Mouse (Mus musculus) kidney, postnatal 14 days (tissue): ENCODE measurements around the gene Pou3f3.

Source experiments
- DNase-seq: peaks from one replicate; pipeline ENCODE4 v3.0.0; 2022; ENCODE audit warnings: mixed read lengths

Pou3f3 gene

DNA sequence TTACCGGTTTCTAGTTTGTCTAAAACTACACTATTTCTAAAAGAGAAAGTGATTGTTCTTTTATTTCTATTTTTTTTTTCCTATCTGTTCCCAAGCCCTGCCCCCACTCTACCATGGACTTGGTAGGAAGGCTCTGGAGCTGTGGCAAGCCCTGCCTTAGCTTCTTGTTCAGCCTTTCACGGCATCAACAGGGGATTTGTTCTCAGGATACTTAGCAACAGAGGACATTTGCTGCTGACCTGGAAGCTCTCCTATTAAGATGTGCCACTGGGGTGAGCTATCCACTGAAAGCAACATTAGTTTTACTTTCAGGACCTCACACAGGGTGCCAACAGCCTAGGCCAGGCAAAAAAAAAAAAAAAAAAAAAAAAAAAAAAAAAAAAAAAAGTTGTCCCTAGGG, 15.4 kb downstream of the Pou3f3 start:
- no peak for DNase-seq

DNA sequence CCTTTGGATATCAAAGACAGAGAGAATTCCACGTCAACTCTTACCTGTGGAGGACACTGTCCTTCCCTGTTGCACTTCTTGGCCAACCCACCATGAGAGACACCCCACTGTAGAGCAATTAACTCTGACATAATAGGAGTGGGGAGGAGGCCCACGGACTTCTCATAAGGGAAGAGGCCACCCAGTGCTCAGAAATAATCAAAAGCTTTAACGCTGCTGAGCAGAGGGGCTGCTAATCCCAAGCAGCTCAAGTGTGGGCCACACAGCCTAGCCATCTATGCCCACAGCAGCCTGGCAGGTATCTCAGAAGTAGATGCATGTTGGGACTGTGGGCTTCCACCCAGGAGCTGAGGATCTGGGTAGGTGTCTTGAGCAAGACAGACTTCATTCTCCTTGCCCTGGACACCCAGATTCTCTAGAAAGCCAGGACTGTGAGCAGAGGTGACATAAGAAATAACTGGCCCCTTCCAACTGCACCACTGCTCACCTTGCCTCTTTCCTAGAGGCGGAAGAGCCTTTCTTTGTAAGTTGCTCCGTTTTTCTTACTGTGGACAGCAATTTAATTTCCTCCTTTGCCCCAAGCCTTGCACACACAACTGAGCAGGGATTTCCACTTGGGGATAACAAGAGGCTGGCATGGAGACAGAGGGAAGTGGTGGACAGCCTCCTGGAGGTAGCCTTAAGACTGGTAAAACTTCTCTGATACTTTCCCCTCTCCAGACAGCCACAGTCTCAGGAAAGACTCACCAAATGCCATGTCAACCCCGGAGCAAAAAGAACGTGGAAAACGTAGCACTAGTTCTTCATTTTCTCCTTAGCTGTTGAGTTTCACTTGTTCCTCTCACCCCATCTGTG, 16.1 kb downstream of the Pou3f3 start:
- no peak for DNase-seq

DNA sequence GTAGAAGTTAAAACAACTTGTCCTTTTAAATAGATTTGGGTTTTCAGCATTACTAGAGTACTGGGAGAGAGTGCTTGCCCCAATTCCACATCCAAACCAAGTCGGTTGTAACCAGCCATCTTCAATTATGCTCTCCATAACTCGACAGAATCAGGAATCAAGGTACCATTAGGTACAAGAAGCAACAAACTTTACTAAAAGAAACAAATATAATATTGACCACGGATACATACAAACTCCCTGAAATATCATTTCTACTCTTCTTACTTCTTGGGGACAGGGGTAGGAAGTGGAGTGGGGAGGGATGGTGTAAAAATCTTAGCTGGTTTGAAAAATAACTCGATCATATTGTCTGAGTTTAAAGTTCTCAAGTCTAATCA, 16.7 kb downstream of the Pou3f3 start:
- no peak for DNase-seq

DNA sequence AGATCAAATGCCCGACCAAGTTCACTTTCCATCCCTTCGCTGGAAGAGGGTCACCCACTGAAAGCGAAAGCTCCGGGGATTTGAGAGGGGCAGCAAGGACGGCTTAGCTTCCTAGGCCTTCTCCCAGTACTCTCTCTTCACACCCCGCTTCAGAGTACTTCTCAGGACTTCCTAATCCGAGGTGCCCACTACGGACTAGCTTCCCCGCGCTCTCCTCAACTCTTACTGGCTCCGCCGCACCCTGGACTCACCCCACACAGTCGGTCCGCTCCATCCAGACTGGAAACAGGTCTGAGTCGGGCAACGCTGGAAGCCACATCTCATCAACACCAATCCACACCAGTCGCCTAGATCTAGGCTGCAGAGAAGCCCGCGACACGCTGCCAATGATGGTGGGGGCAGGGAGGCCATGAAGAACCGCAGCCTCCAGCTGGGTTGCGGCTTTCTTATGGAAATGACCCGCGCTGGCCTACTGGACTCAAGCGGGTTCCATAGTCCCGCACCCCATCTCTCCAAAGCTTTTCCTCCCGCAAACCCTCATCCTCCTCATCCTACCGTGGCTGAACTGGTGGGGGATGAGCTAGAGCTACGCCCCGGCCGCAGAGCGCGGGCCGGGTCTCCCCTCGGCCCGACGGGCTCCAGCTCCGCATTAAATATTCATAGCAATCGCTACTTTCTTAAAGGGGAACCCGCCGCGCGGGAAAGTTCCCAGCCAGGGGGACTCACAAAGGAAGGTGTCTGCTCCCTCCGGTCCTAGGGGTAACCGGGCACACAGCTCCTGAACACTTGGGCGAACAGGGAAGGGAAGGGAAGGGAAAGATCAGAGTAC, 17.8 kb downstream of the Pou3f3 start:
- DNase-seq, result peak; percentile 53

DNA sequence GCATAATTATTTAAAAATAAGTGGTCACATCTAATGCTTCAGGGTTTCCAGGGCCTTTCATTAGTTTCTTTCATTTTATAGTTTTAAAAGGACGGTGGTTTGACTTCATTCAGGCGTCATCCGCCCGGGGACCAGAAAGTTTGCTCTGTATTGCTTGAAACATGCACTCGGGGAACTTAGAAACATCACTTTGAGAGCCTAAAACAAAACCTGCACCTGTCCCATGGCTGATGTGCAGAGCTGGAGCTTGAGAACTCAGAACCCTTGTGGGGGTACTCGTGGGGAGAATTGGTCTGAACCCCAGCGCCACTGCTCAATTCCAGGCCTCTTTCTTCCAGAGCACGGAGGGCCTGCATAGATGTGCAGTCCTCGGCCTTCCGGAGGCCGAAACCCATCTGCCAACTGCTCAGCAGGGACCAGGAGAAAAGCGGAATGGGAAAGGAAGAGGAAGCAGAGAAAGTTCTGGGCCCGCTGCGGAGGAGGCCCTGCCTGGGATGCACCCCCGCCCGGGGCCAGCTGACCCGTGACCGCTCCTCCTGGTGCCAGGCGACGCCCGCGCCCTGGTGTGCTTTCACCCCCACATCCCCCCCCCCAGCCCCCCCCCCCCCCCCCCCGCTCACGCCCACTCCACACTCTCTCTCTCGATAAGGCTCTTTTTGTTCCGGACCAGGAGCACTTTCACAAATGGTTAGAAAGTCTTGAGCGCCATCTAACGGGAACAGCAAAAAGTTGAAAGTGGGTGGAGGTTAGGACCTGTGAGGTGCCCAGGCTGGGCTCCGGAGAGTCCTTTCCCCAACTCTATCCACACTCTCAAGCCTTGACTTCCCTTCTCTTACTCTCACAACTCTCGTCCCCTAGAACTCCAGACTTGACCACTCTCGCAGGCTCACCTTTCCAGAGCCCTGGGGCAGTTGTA, 18.7 kb downstream of the Pou3f3 start:
- DNase-seq, result peak; percentile 82

DNA sequence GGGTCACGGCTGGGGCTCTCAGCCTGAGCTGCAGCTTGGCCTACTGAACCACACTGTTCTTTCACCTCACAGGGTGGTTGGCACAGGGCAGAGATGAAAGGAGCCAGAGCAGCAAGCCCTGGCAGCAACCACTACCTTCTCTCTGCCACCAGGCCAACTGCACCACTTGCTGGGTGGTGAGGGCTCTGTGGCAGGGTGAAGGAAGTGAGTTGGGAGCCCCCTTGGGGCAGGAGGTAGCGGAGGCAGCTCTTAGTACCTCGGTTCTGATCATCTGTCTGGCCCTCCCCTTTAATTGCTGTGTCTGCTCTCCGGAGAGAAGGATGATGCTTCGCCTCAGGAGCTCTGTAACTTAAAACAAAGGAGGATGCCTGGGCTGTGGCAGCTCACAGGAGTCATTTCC, 23.0 kb downstream of the Pou3f3 start:
- no peak for DNase-seq

DNA sequence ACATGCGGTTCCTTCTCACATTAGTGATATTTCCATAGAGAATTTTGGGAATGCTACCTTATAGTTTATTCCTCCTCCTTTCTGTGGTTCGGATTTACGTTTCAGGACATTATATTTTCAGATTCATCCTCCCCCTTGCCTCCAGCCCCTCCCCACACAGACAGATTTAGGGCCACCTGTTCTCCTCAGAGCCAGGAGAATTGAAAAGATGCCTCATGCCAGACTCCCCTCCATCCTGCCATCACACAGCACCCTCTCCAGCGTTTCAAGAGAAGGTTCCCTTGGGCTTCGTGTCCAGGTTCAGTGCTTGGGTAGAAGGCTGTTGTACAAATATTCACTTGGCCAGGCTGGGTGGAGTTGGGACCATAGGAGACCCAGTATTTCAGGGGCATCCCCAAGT, 25.8 kb downstream of the Pou3f3 start:
- DNase-seq, result no peak

DNA sequence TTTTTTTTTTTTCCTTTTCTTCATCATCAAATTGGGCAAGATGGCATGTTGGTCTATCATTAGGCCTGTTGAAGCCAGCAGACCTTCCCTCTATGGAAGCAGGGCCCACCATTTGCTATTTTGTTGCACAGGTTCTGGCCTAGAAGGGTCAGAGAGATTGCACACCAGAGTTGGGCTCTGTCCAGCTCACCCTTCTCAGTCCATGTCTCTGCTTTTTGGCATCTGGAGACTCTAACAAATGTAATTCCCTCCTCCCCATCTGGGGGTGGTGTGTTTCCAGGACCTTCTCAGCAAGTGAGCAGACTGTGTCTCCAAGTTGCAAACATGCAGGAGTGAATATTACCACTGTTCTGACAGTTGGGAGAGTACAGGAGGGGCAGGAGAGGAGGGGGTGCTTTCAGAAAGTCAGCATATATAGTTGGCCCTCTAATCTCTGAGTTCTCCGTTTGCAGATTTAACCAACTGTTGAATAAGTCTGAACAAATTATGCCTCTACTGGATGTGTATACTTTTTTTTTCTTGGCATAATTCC, 28.3 kb downstream of the Pou3f3 start:
- no peak for DNase-seq

DNA sequence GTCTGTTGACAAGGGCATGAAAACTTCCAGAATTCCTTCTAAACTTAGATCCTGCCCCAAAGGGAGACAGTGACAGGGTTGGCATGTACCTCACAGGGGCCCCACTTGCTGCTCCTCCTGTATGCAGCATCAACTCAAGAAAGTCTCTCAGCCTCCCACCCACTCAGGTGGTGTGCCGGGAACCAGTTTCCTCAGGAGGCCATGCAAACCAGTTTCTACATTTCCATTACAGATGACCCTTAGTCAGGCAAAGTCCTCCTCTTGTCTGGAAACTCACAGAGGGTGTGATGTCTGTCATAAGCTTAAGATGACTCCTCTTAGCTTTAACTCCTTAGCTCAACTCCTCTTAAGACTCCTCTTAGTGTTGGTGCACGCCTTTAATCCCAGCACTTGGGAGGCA, 29.3 kb downstream of the Pou3f3 start:
- DNase-seq, result no peak

DNA sequence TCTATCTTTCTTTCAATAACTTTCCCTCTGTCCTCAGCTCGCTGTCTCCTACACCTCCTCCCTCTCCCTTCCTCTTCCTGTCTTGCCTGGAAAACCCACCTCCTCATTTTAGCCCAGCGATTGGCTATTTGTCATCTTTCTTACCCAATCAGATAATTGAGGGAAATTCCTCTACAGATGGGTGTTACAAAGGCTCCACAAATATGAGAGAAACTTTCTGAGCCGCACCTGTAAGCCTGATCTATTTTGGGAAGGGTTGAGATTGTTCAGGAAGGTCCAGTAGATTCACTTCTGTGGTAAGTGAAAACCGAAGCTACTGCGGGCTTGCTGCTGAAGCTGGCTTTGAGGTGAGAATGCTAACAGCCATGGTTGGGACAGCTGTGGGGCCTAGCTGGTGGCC, 31.6 kb downstream of the Pou3f3 start:
- no peak for DNase-seq

DNA sequence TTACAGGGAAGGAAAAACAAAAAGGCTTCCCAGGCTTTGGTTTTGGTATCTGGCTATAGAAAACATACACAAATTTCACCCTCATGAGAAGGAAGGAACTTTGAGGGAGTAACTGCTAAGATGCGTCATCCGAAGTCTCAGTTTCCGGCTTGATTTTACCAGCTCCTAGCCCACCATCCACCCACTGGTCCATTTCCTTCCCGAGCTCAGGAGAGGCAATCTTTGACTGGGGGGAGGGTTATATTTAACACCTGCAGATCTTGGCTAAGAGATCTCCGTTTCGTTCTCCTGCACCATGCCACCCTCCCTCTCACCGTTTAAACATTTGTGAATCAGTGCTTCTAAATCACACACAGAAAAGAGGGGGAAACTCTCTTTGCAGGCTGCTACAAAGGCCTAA, 32.1 kb downstream of the Pou3f3 start:
- DNase-seq, result no peak

DNA sequence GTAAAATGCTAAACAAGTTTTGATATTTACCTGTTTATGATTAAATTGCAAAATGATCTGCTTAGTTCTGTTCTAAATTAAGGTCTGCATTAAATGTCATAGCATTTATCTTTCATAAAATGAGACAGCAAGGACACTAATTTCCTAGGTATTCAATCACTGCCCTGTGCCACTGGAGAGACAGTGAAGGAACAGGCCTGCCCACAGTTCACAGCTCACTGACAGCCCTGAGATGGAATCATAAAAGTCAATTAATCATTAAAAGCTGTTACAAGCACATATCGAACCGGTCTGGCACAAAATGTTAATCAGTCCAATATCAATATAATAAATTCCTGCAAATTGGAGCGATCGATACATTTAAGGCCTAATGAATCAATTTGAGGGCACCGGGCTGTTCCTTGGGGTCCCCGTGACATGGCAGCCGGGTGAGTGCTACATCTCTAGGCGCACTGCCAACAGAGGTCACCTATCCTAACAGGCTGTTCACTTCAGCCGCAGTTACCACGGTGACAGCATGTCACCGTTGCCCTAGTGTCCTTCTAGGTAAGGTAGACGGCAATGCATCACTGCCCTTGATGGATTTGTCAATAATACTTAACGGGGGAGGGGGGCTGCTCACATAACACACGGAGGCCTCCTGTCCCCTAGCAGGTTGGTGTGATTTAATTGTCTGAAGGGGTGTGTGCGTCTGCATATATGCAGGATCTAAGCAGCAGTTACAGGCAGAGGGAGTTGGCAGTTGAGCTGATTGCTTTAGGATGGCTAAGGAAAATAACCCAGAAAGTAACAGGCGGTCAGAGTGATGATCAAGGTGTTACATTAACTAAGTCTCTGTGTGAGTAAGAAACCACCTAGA, 46.0 kb downstream of the Pou3f3 start:
- DNase-seq, result peak; percentile 80

DNA sequence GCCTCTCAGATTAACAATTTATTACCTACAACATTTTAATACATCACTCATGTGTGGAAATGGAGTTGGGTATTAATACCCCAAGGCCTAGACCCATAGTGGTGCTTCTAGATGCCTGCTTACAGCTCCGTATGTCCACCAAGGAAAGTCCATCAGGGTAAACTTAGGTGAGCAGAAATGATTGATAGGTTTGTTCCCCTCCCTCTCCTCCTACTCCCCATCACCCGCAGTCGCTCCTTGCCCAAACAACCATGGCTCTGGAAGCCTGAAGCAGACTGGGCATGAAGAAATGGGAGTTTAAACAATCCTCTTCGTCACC, 46.6 kb downstream of the Pou3f3 start:
- DNase-seq, result peak; percentile 53

DNA sequence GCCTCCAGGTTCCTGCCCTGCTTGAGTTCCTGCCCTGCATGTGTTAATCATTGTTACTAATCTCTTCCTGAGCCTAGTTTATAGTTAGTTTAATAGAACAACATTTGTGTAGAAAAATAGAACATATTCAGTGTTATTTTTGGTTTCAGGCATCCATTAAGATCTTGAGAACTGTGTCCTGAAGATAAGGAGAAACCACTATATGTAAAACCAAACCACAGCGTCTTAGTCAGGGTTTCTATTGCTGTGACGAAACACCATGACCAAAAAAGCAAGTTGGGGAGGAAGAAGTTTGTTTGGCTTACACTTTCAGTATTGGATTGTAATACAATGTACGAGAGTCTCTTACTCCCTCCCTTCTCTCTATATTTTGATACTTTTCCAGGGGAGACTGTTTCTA, 49.5 kb downstream of the Pou3f3 start:
- DNase-seq, result no peak

DNA sequence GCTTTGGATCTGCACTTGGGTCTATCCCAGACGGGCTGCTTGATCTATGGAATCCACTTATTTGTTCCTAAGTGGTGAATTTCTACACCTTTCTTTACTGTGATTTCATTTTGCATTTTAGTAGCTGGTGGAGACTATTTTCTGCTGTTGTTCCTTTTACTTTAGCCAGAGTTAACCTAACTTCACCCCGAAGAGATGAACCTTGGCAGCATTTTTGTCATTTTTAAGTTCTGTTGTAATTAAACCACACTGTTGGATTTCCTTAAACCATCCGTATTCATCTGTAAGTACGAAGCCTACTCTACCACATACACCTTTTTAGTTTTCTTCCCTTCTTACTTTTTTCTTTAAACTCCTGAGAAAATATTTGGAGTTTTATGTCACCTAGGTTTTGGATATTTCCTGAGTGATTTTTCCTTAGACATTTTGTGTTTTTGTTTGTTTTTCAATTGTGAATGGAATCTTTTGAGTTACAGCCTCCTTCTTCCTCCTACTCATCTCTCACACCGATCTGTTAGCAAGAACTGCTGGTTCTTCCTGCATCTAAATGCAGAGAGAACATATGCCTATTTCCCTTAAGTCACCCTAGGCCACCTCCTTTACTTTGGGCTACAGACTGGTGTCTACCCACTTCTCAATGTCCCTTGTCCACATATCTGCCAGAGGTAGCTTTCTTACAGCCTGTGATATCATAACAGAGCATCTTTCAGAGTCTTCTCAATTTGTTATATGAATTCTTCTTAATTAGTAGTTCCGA, 54.1 kb downstream of the Pou3f3 start:
- DNase-seq, result no peak
